In genomic region chr14:73255426-73255970, GRCm38 (mm10) we compare ENCODE assay signal across 18 mouse cellular contexts. TPM values are rescaled to one million over a fixed set of nuclear protein-coding genes. Genes with fewer than 3 reads are reported as not detected.
DNase-seq lines count a peak whose midpoint lies in the region; ATAC-seq and TF ChIP-seq lines count a peak whose summit lies in the region.
"Had no signal": no experiment of that assay in that cellular context is flagged by ENCODE, and none has a peak within 500 bp of the region (broad histone marks: within the 10 kb centered on the region; RNA-seq: fewer than 3 reads in every experiment).

No protein-coding gene starts in this region.

- H3K4me2 ChIP-seq in liver, embryonic 12.5 days: no peak overlapping the region
- no peak overlapping the region for H3K4me2 ChIP-seq in stomach, postnatal 0 days (replicated peaks; ENCODE audit: low read depth)
- H3K4me2 ChIP-seq: hindbrain, embryonic 13.5 days; liver, embryonic 13.5 days; midbrain, embryonic 12.5 days had no signal

- H3K4me1 ChIP-seq in liver, adult 2 months (ENCODE audit: control insufficient read depth, insufficient read depth, low read length): peaks cover 26% of the 10 kb centered on the region
- peaks cover 5% of the 10 kb centered on the region for H3K4me1 ChIP-seq in liver, embryonic 12.5 days
- no peaks in the 10 kb centered on the region for H3K4me1 ChIP-seq in stomach, postnatal 0 days (replicated peaks; ENCODE audit: control insufficient read depth, insufficient read depth)
- H3K4me1 ChIP-seq in midbrain, embryonic 10.5 days: peaks cover 25% of the 10 kb centered on the region
- H3K4me1 ChIP-seq: hindbrain, embryonic 13.5 days; midbrain, embryonic 12.5 days had no signal

- ATAC-seq in liver, embryonic 12.5 days: no peak
- no peak for ATAC-seq in stomach, postnatal 0 days (ENCODE audit: low FRiP score, low TSS enrichment)
- ATAC-seq: forebrain, embryonic 14.5 days; intestine, postnatal 0 days had no signal

- WGBS in liver, adult 2 months: 42% methylated on average over 3 of the region's 3 CpGs
- 57% methylated on average over 3 of the region's 3 CpGs for whole genome bisulfite sequencing in liver, embryonic 12.5 days (ENCODE audit: insufficient replicate concordance)
- WGBS in stomach, postnatal 0 days: 48% methylated on average over 3 of the region's 3 CpGs
- 64% methylated on average over 3 of the region's 3 CpGs for WGBS in midbrain, embryonic 10.5 days

- H3K9ac ChIP-seq in liver, adult 2 months (ENCODE audit: low read depth, low read length): peak overlapping the region; percentile 52; the same call in 1 of the 2 replicates
- no peak overlapping the region for H3K9ac ChIP-seq in liver, embryonic 12.5 days
- no peak overlapping the region for H3K9ac ChIP-seq in stomach, postnatal 0 days (ENCODE audit: low read length)
- H3K9ac ChIP-seq: hindbrain, embryonic 13.5 days; liver, embryonic 13.5 days; midbrain, embryonic 12.5 days had no signal

- intact Hi-C loops in gastrocnemius, adult 2 months (cut with DNase I): no loop called here
- intact Hi-C loops in gastrocnemius, postnatal 14 days (cut with DNase I; ENCODE audit: low total_unique reads): no loop called here

- no peaks in the 10 kb centered on the region for H3K27me3 ChIP-seq in liver, adult 2 months (ENCODE audit: control insufficient read depth, insufficient read depth, low read length)
- H3K27me3 ChIP-seq in liver, embryonic 12.5 days (replicated peaks): no peaks in the 10 kb centered on the region
- no peaks in the 10 kb centered on the region for H3K27me3 ChIP-seq in stomach, postnatal 0 days (ENCODE audit: control insufficient read depth, insufficient read depth, low read length)
- no peaks in the 10 kb centered on the region for H3K27me3 ChIP-seq in midbrain, embryonic 10.5 days (ENCODE audit: low read depth, poor library complexity, severe bottlenecking)
- H3K27me3 ChIP-seq: hindbrain, embryonic 13.5 days; liver, embryonic 13.5 days; midbrain, embryonic 12.5 days had no signal

- TF ChIP-seq POLR2A in liver, adult 2 months (IDR thresholded peaks at IDR 0.05; ENCODE audit: extremely low read depth, insufficient read depth, low read length): no peak

- H3K36me3 ChIP-seq in liver, adult 2 months (ENCODE audit: control insufficient read depth, insufficient read depth, low read length): no peaks in the 10 kb centered on the region
- H3K36me3 ChIP-seq in liver, embryonic 12.5 days: peaks cover 11% of the 10 kb centered on the region; the same call in 1 of the 2 replicates
- no peaks in the 10 kb centered on the region for H3K36me3 ChIP-seq in stomach, postnatal 0 days (ENCODE audit: control insufficient read depth, insufficient read depth, low read length)
- peaks cover 6% of the 10 kb centered on the region; the same call in 1 of the 2 replicates for H3K36me3 ChIP-seq in midbrain, embryonic 10.5 days
- H3K36me3 ChIP-seq: midbrain, embryonic 12.5 days had no signal

- no peak for TF ChIP-seq CTCF in gastrocnemius, adult 2 months (IDR thresholded peaks at IDR 0.05)
- no peak for TF ChIP-seq CTCF in liver, adult 2 months (IDR thresholded peaks at IDR 0.05; ENCODE audit: low read depth, low read length)
- TF ChIP-seq CTCF in stomach, postnatal 0 days (IDR thresholded peaks at IDR 0.05; ENCODE audit: low read depth): no peak

- DNase-seq in gastrocnemius, adult 2 months: no peak
- DNase-seq in gastrocnemius, postnatal 14 days: no peak
- peak; percentile 51 for DNase-seq in liver, adult 2 months (ENCODE audit: extremely low read depth, low read depth, low spot score)
- DNase-seq in T-cell, adult 2 months (ENCODE audit: low spot score): peak; percentile 24
- DNase-seq in stomach, postnatal 0 days (ENCODE audit: low spot score): no peak
- no peak for DNase-seq in adrenal gland, postnatal 10 days
- no peak for DNase-seq in midbrain, embryonic 10.5 days (ENCODE audit: low spot score)
- DNase-seq: cerebellum, adult 2 months; gastrocnemius, postnatal 25 days; kidney, postnatal 4 days; liver, embryonic 13.5 days; spleen, adult 18-20 months had no signal

- TF ChIP-seq EP300 in stomach, postnatal 0 days (optimal IDR thresholded peaks at IDR 0.05): no peak

- no peaks in the 10 kb centered on the region; the same call in 1 of the 2 replicates for H3K79me2 ChIP-seq in liver, adult 2 months (ENCODE audit: control insufficient read depth, insufficient read depth, low read length)

- peak overlapping the region; percentile 7; the same call in 1 of the 2 replicates for H3K27ac ChIP-seq in gastrocnemius, adult 2 months
- H3K27ac ChIP-seq in liver, adult 2 months (replicated peaks; ENCODE audit: insufficient read depth, low read depth, low read length): peak overlapping the region; percentile 53
- no peak overlapping the region for H3K27ac ChIP-seq in liver, embryonic 12.5 days
- H3K27ac ChIP-seq in stomach, postnatal 0 days (replicated peaks): peak overlapping the region; percentile 80
- H3K27ac ChIP-seq in midbrain, embryonic 10.5 days (replicated peaks): no peak overlapping the region
- H3K27ac ChIP-seq: hindbrain, embryonic 13.5 days; liver, embryonic 13.5 days; midbrain, embryonic 12.5 days had no signal

- no peaks in the 10 kb centered on the region for H3K9me3 ChIP-seq in liver, embryonic 12.5 days (replicated peaks)
- no peaks in the 10 kb centered on the region for H3K9me3 ChIP-seq in stomach, postnatal 0 days (ENCODE audit: control insufficient read depth, low read length)
- H3K9me3 ChIP-seq in midbrain, embryonic 10.5 days (replicated peaks): no peaks in the 10 kb centered on the region
- H3K9me3 ChIP-seq: hindbrain, embryonic 13.5 days; liver, embryonic 13.5 days; midbrain, embryonic 12.5 days had no signal

- H3K4me3 ChIP-seq in gastrocnemius, adult 2 months: no peak overlapping the region
- no peak overlapping the region for H3K4me3 ChIP-seq in liver, adult 2 months (ENCODE audit: insufficient read depth, low read depth, low read length)
- no peak overlapping the region for H3K4me3 ChIP-seq in liver, embryonic 12.5 days
- H3K4me3 ChIP-seq in stomach, postnatal 0 days (ENCODE audit: low read depth, low read length): no peak overlapping the region
- no peak overlapping the region for H3K4me3 ChIP-seq in midbrain, embryonic 10.5 days
- H3K4me3 ChIP-seq: hindbrain, embryonic 13.5 days; liver, embryonic 13.5 days; midbrain, embryonic 12.5 days had no signal

RNA-seq across cellular contexts. Expression of gene Lpar6, which starts 17.8 kb away (rescaled TPM):
- under 1 TPM; 0.59 to 0.82 TPM for total RNA-seq in gastrocnemius, adult 2 months (2021)
- total RNA-seq in gastrocnemius, postnatal 14 days (2021): 1 to 10 TPM; 2.6 to 2.9 TPM
- 11.2 and 12.4 TPM in 2 replicates for total RNA-seq in liver, adult 2 months (2014; rRNA removed)
- polyA plus RNA-seq in liver, adult 2 months (2012; rRNA removed): 2.7 and 3.1 TPM in 2 replicates
- polyA plus RNA-seq in liver, embryonic 12.5 days (2016; fragmentation: Nextera tagmentation; extraction: Ambion mirVana): 5.5 TPM in 2 replicates
- 12.2 and 12.4 TPM in 2 replicates for polyA plus RNA-seq in stomach, postnatal 0 days (2015; fragmentation: Nextera tagmentation; extraction: Ambion mirVana)
- 10 to 100 TPM in 1 of 2 experiments, 1 to 10 TPM in 1; 8.3 to 11.5 TPM for total RNA-seq in adrenal gland, postnatal 10 days (2021)
- 14.9 and 15.7 TPM in 2 replicates for polyA plus RNA-seq in midbrain, embryonic 10.5 days (2016; fragmentation: Nextera tagmentation; extraction: Ambion mirVana)
- total RNA-seq: MEL had no signal

Comparison
In these comparisons a context has a peak if more than half of its experiments do, and no peak if none do; other contexts are left out.
1. H3K27ac ChIP-seq: peak in gastrocnemius, adult 2 months (single experiment), liver, adult 2 months (single experiment) and stomach, postnatal 0 days (single experiment); none in liver, embryonic 12.5 days (single experiment) and midbrain, embryonic 10.5 days (single experiment).
2. DNase-seq: peak in liver, adult 2 months (single experiment) and T-cell, adult 2 months (single experiment); none in gastrocnemius, adult 2 months (single experiment), gastrocnemius, postnatal 14 days (single experiment), stomach, postnatal 0 days (single experiment), adrenal gland, postnatal 10 days (single experiment) and midbrain, embryonic 10.5 days (single experiment).